Mouse (Mus musculus): Measurements from ENCODE around the gene Dlgap1. TPM values are rescaled to one million over a fixed set of nuclear protein-coding genes. Genes with fewer than 3 reads are reported as not detected.

The Dlgap1 gene
- polyA plus RNA-seq, 1 experiment from 2014 or later, result 0.03 TPM

DNA sequence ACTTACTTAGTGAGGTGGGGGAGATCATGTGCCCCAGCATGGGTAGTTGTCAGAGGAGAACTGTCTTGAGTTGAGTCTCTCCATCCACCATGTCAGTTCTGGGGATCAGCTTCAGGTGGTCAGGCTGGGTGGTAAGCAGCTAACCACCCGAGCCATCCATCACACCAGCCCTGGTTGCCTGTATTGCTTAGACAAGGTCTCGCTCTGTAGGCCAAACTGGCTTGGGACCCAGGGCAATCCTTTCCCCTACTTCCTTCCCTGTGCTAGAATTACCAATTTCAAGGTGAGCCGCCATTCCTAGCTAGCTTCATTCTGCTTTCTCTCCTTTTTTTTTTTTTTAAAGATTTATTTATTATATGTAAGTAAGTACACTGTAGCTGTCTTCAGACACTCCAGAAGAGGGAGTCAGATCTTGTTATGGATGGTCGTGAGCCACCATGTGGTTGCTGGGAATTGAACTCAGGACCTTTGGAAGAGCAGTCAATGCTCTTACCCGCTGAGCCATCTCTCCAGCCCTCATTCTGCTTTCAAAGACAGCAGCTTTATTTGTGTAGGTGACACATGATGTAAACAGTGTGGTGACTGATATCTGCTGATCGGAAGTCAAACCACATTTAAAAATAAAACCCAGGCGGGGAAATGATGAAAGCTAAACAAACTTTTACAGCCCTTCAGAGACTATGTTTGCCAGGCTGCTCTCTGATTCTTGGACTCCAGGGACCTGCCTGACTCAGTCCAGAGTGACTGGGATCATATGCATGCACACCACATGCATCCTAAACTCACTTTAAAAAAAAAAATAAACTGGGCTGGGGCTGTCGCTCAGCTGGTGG lies 828.3 kb downstream of the Dlgap1 start:
- Histone ChIP-seq H3K27me3 (no peaks in the 10 kb centered on the region), H3K9me3 (replicated peaks) (no peaks in the 10 kb centered on the region), H3K4me1 (replicated peaks) (no peaks in the 10 kb centered on the region), H3K9ac (no peak overlapping the region), H3K4me2 (no peak overlapping the region), H3K27ac (no peak overlapping the region), H3K4me3 (replicated peaks) (no peak overlapping the region), H3K36me3 (no peaks in the 10 kb centered on the region)
- DNase-seq (no peak), ATAC-seq (ENCODE audit: low read depth) (no peak)
- 43% methylated on average over 8 of the region's 8 CpGs for WGBS (ENCODE audit: insufficient replicate concordance)

DNA sequence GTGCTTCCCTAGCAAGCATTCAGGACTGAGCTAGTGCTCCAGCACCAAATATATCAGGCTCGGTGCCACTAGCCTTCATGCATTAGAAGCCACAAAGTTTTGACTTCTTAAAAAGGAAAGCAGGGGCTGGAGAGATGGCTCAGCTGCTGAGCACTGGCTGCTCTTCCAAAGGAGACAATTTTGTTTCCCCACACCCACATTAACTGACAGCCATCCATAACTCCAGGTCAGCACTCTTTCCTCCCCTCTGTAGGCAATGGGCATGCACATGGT lies 828.8 kb downstream of the Dlgap1 start:
- no peak overlapping the region for H3K4me3 ChIP-seq (replicated peaks)
- no peaks in the 10 kb centered on the region for H3K27me3 ChIP-seq
- no peak overlapping the region for H3K27ac ChIP-seq
- no peak overlapping the region for H3K4me2 ChIP-seq
- no peaks in the 10 kb centered on the region for H3K36me3 ChIP-seq
- WGBS (ENCODE audit: insufficient replicate concordance), result 33% methylated on average over 1 of the region's 1 CpGs
- H3K4me1 ChIP-seq (replicated peaks), result no peaks in the 10 kb centered on the region
- ATAC-seq (ENCODE audit: low read depth), result no peak
- H3K9ac ChIP-seq, result no peak overlapping the region
- H3K9me3 ChIP-seq (replicated peaks), result no peaks in the 10 kb centered on the region
- DNase-seq, result no peak

DNA sequence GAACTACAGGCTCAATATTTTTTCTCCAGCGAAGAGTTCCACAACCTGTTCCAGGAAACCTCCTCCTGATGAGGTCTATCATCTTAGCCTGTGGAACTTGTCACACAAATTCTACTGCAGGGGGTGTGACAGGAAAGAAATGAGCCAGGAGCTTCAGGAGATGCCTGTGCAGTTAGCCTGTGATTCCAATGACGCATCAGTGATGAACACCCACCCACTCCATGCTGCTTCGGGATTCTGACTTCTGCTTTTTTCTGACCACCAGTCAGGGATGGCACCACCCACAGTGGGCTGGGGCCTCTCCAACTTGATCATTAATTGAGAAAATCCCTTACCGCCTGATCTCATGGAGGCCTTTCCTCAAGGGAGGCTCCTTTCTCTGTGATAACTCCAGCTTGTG lies 830.4 kb downstream of the Dlgap1 start:
- Histone ChIP-seq H3K27me3 (no peaks in the 10 kb centered on the region), H3K36me3 (no peaks in the 10 kb centered on the region), H3K4me3 (replicated peaks) (no peak overlapping the region), H3K9me3 (replicated peaks) (no peaks in the 10 kb centered on the region), H3K4me1 (replicated peaks) (no peaks in the 10 kb centered on the region), H3K27ac (no peak overlapping the region), H3K4me2 (no peak overlapping the region), H3K9ac (no peak overlapping the region)
- DNase-seq (no peak), ATAC-seq (ENCODE audit: low read depth) (no peak)
- WGBS (ENCODE audit: insufficient replicate concordance), result 39% methylated on average over 4 of the region's 4 CpGs

DNA sequence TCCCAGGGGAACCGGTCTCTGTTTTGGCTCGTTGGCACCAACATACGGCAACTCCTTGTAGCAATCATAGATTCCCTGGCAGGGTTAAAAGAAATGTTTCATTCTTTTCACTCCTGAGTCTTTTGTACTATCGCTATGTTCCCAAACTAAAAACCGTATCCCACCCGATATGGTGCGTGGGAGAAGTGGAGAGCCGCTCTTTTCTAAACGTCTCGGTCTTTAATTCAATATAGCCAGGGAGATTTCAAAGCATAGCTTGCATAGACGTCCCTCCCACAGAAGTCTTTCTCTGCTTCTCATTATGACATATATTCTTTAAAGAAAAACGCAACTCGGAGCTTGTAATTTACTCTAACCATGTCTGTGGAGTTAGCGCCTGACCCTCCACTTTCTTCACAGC lies 833.1 kb downstream of the Dlgap1 start:
- H3K27ac ChIP-seq, result no peak overlapping the region
- ATAC-seq (ENCODE audit: low read depth) (no peak), DNase-seq (no peak)
- no peak overlapping the region for H3K9ac ChIP-seq
- no peak overlapping the region for H3K4me2 ChIP-seq
- H3K36me3 ChIP-seq, result no peaks in the 10 kb centered on the region
- H3K4me3 ChIP-seq (replicated peaks), result no peak overlapping the region
- H3K9me3 ChIP-seq (replicated peaks), result no peaks in the 10 kb centered on the region
- WGBS (ENCODE audit: insufficient replicate concordance), result 75% methylated on average over 14 of the region's 14 CpGs
- no peaks in the 10 kb centered on the region for H3K4me1 ChIP-seq (replicated peaks)
- H3K27me3 ChIP-seq, result no peaks in the 10 kb centered on the region

DNA sequence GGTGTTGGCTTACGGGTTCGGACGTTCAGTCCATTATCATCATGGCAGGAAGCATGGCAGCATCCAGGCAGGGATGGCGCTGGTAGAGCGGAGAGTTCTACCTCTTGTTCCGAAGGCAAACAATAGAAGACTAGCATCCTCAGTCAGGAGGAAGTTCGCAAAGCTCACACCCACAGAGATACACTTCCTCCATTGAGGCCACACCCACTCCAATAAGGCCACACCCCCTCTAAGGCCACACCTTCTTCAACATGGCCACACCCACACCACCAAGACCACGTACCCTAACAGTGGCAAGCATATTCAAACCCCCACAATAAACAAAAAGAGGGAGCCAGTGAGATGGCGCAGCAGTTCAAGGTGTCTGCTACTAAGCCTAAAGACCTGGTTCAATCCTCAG lies 837.0 kb downstream of the Dlgap1 start:
- Histone ChIP-seq H3K4me1 (replicated peaks) (no peaks in the 10 kb centered on the region), H3K9me3 (replicated peaks) (no peaks in the 10 kb centered on the region), H3K27me3 (peaks cover 4% of the 10 kb centered on the region; the same call in 1 of the 2 replicates), H3K27ac (no peak overlapping the region), H3K36me3 (no peaks in the 10 kb centered on the region), H3K4me2 (no peak overlapping the region), H3K4me3 (replicated peaks) (no peak overlapping the region), H3K9ac (no peak overlapping the region)
- DNase-seq (no peak), ATAC-seq (ENCODE audit: low read depth) (no peak)
- WGBS (ENCODE audit: insufficient replicate concordance), result 78% methylated on average over 9 of the region's 9 CpGs

DNA sequence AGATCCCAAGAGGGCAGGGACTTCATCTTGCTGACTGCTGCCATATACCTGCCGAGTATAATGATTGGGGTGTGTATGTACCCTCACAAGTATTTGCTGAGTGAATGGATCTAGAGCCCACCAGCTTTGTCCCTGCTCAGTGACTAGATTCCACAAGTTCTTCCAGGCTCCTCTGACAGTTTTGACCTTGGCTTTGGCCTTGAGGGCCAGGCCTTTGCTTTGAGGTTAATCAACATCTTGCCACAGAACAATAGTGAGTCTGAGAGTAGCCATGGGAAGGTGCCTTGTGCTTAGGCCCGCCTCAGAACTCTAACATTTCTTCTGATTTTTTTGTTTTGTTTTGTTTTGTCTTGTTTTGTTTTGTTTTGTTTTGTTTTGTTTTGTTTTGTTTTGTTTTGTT lies 837.7 kb downstream of the Dlgap1 start:
- H3K9ac ChIP-seq, result no peak overlapping the region
- ATAC-seq (ENCODE audit: low read depth) (no peak), DNase-seq (no peak)
- no peaks in the 10 kb centered on the region for H3K4me1 ChIP-seq (replicated peaks)
- no peak overlapping the region for H3K27ac ChIP-seq
- H3K4me3 ChIP-seq (replicated peaks), result no peak overlapping the region
- 48% methylated on average over 2 of the region's 2 CpGs for WGBS (ENCODE audit: insufficient replicate concordance)
- no peaks in the 10 kb centered on the region for H3K9me3 ChIP-seq (replicated peaks)
- H3K27me3 ChIP-seq, result peaks cover 4% of the 10 kb centered on the region; the same call in 1 of the 2 replicates
- no peak overlapping the region for H3K4me2 ChIP-seq
- no peaks in the 10 kb centered on the region for H3K36me3 ChIP-seq

DNA sequence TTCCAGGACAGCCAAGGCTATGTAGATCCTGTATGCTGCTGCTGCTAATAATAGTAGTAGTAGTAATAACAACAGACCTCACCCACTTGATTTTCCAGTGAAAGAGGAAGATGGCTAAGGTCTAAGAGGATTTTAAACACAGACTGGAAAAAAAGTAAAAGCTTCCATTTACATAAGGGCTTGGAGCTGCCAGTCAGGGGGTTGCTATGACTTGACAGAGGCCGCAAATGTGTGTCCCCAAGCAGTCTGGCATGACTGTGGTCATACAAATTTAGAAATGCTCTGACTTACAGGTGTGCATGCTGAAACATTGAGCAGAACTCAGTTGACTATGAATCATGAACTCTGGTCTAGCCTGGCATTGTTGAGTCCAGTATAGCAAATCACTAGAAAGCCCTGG lies 839.0 kb downstream of the Dlgap1 start:
- H3K9ac ChIP-seq, result no peak overlapping the region
- no peak overlapping the region for H3K4me2 ChIP-seq
- no peak overlapping the region for H3K27ac ChIP-seq
- H3K9me3 ChIP-seq (replicated peaks), result no peaks in the 10 kb centered on the region
- DNase-seq (no peak), ATAC-seq (ENCODE audit: low read depth) (no peak)
- 76% methylated on average over 1 of the region's 1 CpGs for WGBS (ENCODE audit: insufficient replicate concordance)
- H3K27me3 ChIP-seq, result peaks cover 4% of the 10 kb centered on the region; the same call in 1 of the 2 replicates
- no peaks in the 10 kb centered on the region for H3K36me3 ChIP-seq
- no peak overlapping the region for H3K4me3 ChIP-seq (replicated peaks)
- H3K4me1 ChIP-seq (replicated peaks), result no peaks in the 10 kb centered on the region

DNA sequence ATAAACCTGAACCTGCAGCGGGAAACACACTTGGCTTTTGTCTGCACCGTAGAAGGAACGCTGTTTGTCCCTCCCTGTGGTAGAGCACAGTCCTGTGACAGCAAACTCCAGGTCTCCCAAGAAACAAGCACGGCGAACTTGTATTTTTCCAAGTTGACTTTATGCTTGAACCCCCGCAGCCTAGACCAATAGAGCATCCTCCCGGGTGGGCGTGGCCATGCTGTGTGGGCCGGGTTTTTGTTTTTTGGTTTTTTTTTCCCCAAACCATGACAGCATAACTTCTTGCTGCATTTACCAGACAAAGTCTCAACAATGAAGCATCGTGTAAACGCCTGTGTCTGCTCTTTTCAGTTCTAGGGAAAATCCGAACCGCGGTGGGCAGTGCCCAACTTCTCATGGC lies 840.0 kb downstream of the Dlgap1 start:
- no peak for ATAC-seq (ENCODE audit: low read depth)
- 44% methylated on average over 14 of the region's 14 CpGs for WGBS (ENCODE audit: insufficient replicate concordance)
- Histone ChIP-seq H3K36me3 (no peaks in the 10 kb centered on the region), H3K9ac (no peak overlapping the region), H3K27me3 (peaks cover 4% of the 10 kb centered on the region; the same call in 1 of the 2 replicates), H3K4me1 (replicated peaks) (no peaks in the 10 kb centered on the region), H3K4me2 (no peak overlapping the region), H3K4me3 (replicated peaks) (no peak overlapping the region), H3K27ac (no peak overlapping the region), H3K9me3 (replicated peaks) (no peaks in the 10 kb centered on the region)
- DNase-seq, result no peak

DNA sequence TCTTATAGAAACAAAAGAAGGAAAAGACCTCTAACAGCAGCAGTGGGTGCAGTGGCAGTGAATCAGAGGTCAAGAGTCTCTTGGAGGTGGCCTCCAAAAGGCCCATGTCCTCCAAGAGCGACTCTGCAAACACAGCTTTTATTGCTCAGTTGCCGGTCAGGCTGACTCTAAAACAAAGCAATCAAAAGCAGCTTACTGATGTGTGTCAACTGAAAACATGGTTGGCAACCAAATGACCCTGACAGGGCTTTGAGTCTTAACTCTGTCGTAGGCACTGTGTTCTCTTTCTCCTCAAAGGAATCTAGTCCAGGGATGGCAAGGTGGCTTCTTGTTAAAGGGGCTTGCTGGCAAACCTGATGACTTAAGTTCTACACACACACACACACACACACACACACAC lies 840.9 kb downstream of the Dlgap1 start:
- ATAC-seq (ENCODE audit: low read depth) (no peak), DNase-seq (no peak)
- no peaks in the 10 kb centered on the region for H3K9me3 ChIP-seq (replicated peaks)
- no peaks in the 10 kb centered on the region for H3K36me3 ChIP-seq
- peaks cover 4% of the 10 kb centered on the region for H3K27me3 ChIP-seq
- H3K4me3 ChIP-seq (replicated peaks), result no peak overlapping the region
- no peak overlapping the region for H3K9ac ChIP-seq
- H3K4me1 ChIP-seq (replicated peaks), result no peaks in the 10 kb centered on the region
- WGBS (ENCODE audit: insufficient replicate concordance), result 57% methylated on average over 3 of the region's 3 CpGs
- no peak overlapping the region for H3K27ac ChIP-seq
- no peak overlapping the region for H3K4me2 ChIP-seq

DNA sequence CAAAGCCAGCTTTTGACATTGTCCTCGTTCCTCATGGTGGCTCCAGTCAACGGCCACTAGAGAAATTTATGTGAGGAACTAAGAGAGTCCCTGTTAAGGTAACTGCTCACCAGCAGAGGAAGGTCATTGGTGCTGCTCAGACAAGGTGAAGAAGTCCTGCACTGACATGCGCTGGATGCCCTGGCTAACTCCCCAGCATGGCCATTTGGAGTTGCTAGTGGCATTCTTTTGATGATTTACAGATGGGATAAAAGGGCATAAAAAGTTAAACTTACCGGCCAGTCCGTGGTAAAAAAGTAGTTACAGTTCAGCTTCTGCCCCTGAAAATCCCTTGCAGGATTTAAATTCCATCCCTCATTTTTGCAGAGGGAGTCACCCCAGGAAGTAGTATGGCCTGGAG lies 841.9 kb downstream of the Dlgap1 start:
- peaks cover 6% of the 10 kb centered on the region for H3K27me3 ChIP-seq
- H3K27ac ChIP-seq, result no peak overlapping the region
- DNase-seq, result no peak
- no peak overlapping the region for H3K4me3 ChIP-seq (replicated peaks)
- no peak for ATAC-seq (ENCODE audit: low read depth)
- WGBS (ENCODE audit: insufficient replicate concordance), result 63% methylated on average over 5 of the region's 5 CpGs
- H3K9ac ChIP-seq, result no peak overlapping the region
- H3K9me3 ChIP-seq (replicated peaks), result no peaks in the 10 kb centered on the region
- no peaks in the 10 kb centered on the region for H3K4me1 ChIP-seq (replicated peaks)
- H3K4me2 ChIP-seq, result no peak overlapping the region
- H3K36me3 ChIP-seq, result no peaks in the 10 kb centered on the region

DNA sequence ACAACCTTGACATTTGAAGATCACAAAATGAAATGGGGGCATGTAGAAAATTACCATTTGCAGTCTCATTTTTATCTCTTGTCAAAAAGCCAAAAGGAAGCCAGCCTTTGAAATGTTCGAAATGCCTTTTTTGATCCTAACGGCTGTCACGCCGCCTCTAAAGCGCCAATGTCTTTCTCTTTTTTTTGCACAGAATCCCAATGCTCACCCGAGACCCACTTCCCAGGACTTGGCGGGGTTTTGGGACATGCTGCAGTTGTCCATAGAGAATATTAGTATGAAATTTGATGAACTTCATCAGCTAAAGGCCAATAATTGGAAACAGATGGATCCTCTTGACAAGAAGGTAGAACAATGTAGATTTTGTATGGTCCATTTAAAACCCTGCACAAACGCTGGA lies 846.1 kb downstream of the Dlgap1 start:
- Histone ChIP-seq H3K36me3 (no peaks in the 10 kb centered on the region), H3K4me3 (replicated peaks) (no peak overlapping the region), H3K9ac (no peak overlapping the region), H3K27me3 (peaks cover 32% of the 10 kb centered on the region), H3K4me1 (replicated peaks) (no peaks in the 10 kb centered on the region), H3K27ac (no peak overlapping the region), H3K4me2 (no peak overlapping the region), H3K9me3 (replicated peaks) (no peaks in the 10 kb centered on the region)
- ATAC-seq (ENCODE audit: low read depth) (no peak), DNase-seq (no peak)
- WGBS (ENCODE audit: insufficient replicate concordance), result 72% methylated on average over 8 of the region's 8 CpGs

DNA sequence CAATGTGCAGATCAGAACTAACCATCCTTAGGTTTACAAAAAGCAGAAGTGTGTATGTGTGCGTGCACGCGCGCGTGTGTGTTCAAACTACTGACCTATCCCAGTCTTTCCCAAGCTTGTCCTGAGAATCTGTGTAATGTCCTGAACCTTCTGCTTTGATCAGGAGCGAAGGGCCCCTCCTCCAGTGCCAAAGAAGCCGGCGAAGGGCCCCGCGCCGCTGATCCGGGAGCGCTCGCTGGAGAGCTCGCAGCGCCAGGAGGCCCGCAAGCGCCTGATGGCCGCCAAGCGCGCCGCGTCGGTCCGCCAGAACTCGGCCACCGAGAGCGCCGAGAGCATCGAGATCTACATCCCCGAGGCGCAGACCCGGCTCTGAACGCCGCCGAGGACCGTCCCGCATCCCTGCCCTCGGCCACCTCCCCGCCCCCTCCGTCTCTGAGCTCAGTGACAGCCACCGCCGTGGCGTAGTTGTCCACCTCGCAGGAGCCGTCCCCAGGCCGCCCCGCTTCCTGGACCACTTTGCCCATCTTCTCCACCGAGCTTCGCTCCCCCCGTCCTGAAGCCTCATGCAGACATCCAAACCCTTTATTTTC lies 849.1 kb downstream of the Dlgap1 start:
- Histone ChIP-seq H3K9me3 (replicated peaks) (no peaks in the 10 kb centered on the region), H3K27ac (no peak overlapping the region), H3K9ac (no peak overlapping the region), H3K36me3 (no peaks in the 10 kb centered on the region), H3K4me3 (replicated peaks) (peak overlapping the region; percentile 45), H3K27me3 (peaks cover 37% of the 10 kb centered on the region), H3K4me2 (peak overlapping the region; percentile 62), H3K4me1 (replicated peaks) (no peaks in the 10 kb centered on the region)
- DNase-seq, result no peak
- no peak for ATAC-seq (ENCODE audit: low read depth)
- WGBS (ENCODE audit: insufficient replicate concordance), result 3% methylated on average over 51 of the region's 51 CpGs
